Mouse (Mus musculus) hindbrain, postnatal 0 days (tissue): ENCODE measurements around the gene Bcl3. TPM values are rescaled to one million over a fixed set of nuclear protein-coding genes. Genes with fewer than 3 reads are reported as not detected.
A peak's percentile ranks its signal among the peaks of the same experiment; 100 is the strongest.

Experiments
- ATAC-seq: fragments of 200-750 bp; cut with Nextera tagmentation; 2 replicates; pipeline ENCODE4 v1.8.0; 2017; ENCODE audit warnings: mild to moderate bottlenecking, moderate TSS enrichment, moderate library complexity
- DNase-seq: peaks from one replicate; pipeline ENCODE4 v3.0.0-alpha.2; 2015; ENCODE audit warnings: low spot score
- H3K27ac ChIP-seq: fragments of 300-500 bp; sonication (generic); 2 replicates; pipeline ENCODE4 v1.5.1; 2014; ENCODE audit warnings: mild to moderate bottlenecking
- H3K27me3 ChIP-seq: fragments of 300-500 bp; sonication (generic); 2 replicates; pipeline ENCODE4 v1.6.1; 2014; ENCODE audit warnings: low read length, mixed read lengths; ENCODE audit not compliant: insufficient read depth
- H3K36me3 ChIP-seq: fragments of 300-500 bp; sonication (generic); 2 replicates; pipeline ENCODE4 v1.6.1; 2014; ENCODE audit warnings: low read length, mixed read lengths; ENCODE audit not compliant: insufficient read depth
- H3K4me1 ChIP-seq: fragments of 300-500 bp; sonication (generic); 2 replicates; pipeline ENCODE4 v1.6.1; 2014; ENCODE audit warnings: antibody characterized with exemption, low read length, mixed read lengths; ENCODE audit not compliant: insufficient read depth
- H3K4me2 ChIP-seq: fragments of 300-500 bp; sonication (generic); 2 replicates; pipeline ENCODE4 v1.6.1; 2014; ENCODE audit warnings: low read depth, mild to moderate bottlenecking, low read length, moderate library complexity, mixed read lengths
- H3K4me3 ChIP-seq: fragments of 300-500 bp; sonication (generic); 2 replicates; pipeline ENCODE4 v1.5.1; 2014; ENCODE audit warnings: low read length
- H3K9ac ChIP-seq: fragments of 300-500 bp; sonication (generic); replicated peaks from 2 replicates; pipeline ENCODE4 v1.6.1; 2014; ENCODE audit warnings: mild to moderate bottlenecking, low read length, moderate library complexity, mixed read lengths
- H3K9me3 ChIP-seq: fragments of 300-500 bp; sonication (generic); 2 replicates; pipeline ENCODE4 v1.6.1; 2016; ENCODE audit warnings: low read length, mixed read lengths
- CTCF ChIP-seq: IDR thresholded peaks from 2 replicates; pipeline ENCODE4 v1.5.1; 2016; ENCODE audit warnings: antibody characterized with exemption, control low read depth, low read depth
- WGBS: fragments of 180-500 bp; shearing (Covaris S2); extraction: QIAGEN DNeasy Blood & Tissue Kit; methylation state at CpG from one replicate; pipeline ENCODE4 v1.1.7; 2014; 5-methylcytosine and 5-hydroxymethylcytosine counted together
- polyA plus RNA-seq: library from polyadenylated mRNA; unstranded; fragments of >200 nt; fragmentation: Nextera tagmentation; extraction: Ambion mirVana; gene quantifications from 2 replicates; pipeline ENCODE4 v1.2.1, GENCODE M21; 2015
- total RNA-seq: library from RNA; depleted of rRNA; stranded (reverse); fragments of >200 nt; gene quantifications from 2 replicates; pipeline ENCODE4 v1.2.3, GENCODE M21; 2014

The Bcl3 gene
- total and polyA plus RNA-seq, 2 experiments from 2014 or later = 0.66 to 0.89 TPM

- ATAC-seq = no peak
- DNase-seq = no peak
- Histone ChIP-seq H3K9ac (no peak overlapping the region), H3K4me1 (no peaks in the 10 kb centered on the region), H3K9me3 (no peaks in the 10 kb centered on the region), H3K27ac (no peak overlapping the region), H3K27me3 (peaks cover 12% of the 10 kb centered on the region), H3K4me3 (no peak overlapping the region), H3K4me2 (no peak overlapping the region), H3K36me3 (no peaks in the 10 kb centered on the region)
- TF ChIP-seq CTCF = no peak
- WGBS = 28% methylated on average over 16 of the region's 16 CpGs
These were observed 949 bp upstream of the Bcl3 start for GRCm38 (mm10) chr7:19823256-19824181.

GRCm38 (mm10) chr7:19822193-19822592 is 377 bp downstream of the Bcl3 start:
- Histone ChIP-seq H3K4me1 (no peaks in the 10 kb centered on the region; the same call in 1 of the 2 replicates), H3K27me3 (peaks cover 15% of the 10 kb centered on the region), H3K9ac (peak overlapping the region; percentile 41; the same call in 1 of the 2 replicates), H3K4me3 (peak overlapping the region; percentile 28), H3K36me3 (no peaks in the 10 kb centered on the region), H3K27ac (no peak overlapping the region), H3K4me2 (peak overlapping the region; percentile 54), H3K9me3 (no peaks in the 10 kb centered on the region)
- no peak for TF ChIP-seq CTCF
- no peak for ATAC-seq
- no peak for DNase-seq
- WGBS = 5% methylated on average over 18 of the region's 20 CpGs

- no peak for ATAC-seq
- H3K9ac ChIP-seq = no peak overlapping the region
- no peak for TF ChIP-seq CTCF
- H3K4me3 ChIP-seq = no peak overlapping the region
- WGBS = 63% methylated on average over 7 of the region's 7 CpGs
- H3K27ac ChIP-seq = no peak overlapping the region
- no peak overlapping the region for H3K4me2 ChIP-seq
- no peaks in the 10 kb centered on the region for H3K9me3 ChIP-seq
- H3K27me3 ChIP-seq = peaks cover 20% of the 10 kb centered on the region
- H3K4me1 ChIP-seq = no peaks in the 10 kb centered on the region; the same call in 1 of the 2 replicates
- no peaks in the 10 kb centered on the region for H3K36me3 ChIP-seq
- DNase-seq = no peak
These were observed 937 bp downstream of the Bcl3 start for GRCm38 (mm10) chr7:19821633-19822032.

GRCm38 (mm10) chr7:19820347-19821048 is 2.1 kb downstream of the Bcl3 start:
- Histone ChIP-seq H3K36me3 (no peaks in the 10 kb centered on the region), H3K27ac (no peak overlapping the region), H3K9me3 (no peaks in the 10 kb centered on the region), H3K9ac (no peak overlapping the region), H3K4me3 (no peak overlapping the region), H3K27me3 (peaks cover 21% of the 10 kb centered on the region), H3K4me1 (no peaks in the 10 kb centered on the region; the same call in 1 of the 2 replicates), H3K4me2 (no peak overlapping the region)
- no peak for DNase-seq
- WGBS = 75% methylated on average over 3 of the region's 3 CpGs
- ATAC-seq = no peak
- no peak for TF ChIP-seq CTCF

- Histone ChIP-seq H3K9me3 (no peaks in the 10 kb centered on the region), H3K4me2 (no peak overlapping the region), H3K36me3 (no peaks in the 10 kb centered on the region), H3K9ac (no peak overlapping the region), H3K4me3 (no peak overlapping the region), H3K27me3 (peaks cover 21% of the 10 kb centered on the region), H3K4me1 (no peaks in the 10 kb centered on the region; the same call in 1 of the 2 replicates), H3K27ac (no peak overlapping the region)
- WGBS = 87% methylated on average over 7 of the region's 7 CpGs
- ATAC-seq (no peak), DNase-seq (no peak)
- TF ChIP-seq CTCF = no peak
These were observed 3.7 kb downstream of the Bcl3 start for GRCm38 (mm10) chr7:19818875-19819274.

GRCm38 (mm10) chr7:19818440-19818839 is 4.1 kb downstream of the Bcl3 start:
- Histone ChIP-seq H3K4me1 (no peaks in the 10 kb centered on the region; the same call in 1 of the 2 replicates), H3K9ac (no peak overlapping the region), H3K27ac (no peak overlapping the region), H3K27me3 (peaks cover 21% of the 10 kb centered on the region), H3K9me3 (no peaks in the 10 kb centered on the region), H3K4me2 (no peak overlapping the region), H3K36me3 (no peaks in the 10 kb centered on the region), H3K4me3 (no peak overlapping the region)
- ATAC-seq (no peak), DNase-seq (no peak)
- no peak for TF ChIP-seq CTCF
- WGBS = 86% methylated on average over 5 of the region's 5 CpGs
